Mouse (Mus musculus) cortical plate, adult 2 months (tissue): ENCODE data around the gene Ncdn.

Experiments
- CTCF ChIP-seq: fragments of 200-500 bp; IDR thresholded peaks from 2 replicates; pipeline ENCODE4 v1.5.1; 2011; ENCODE audit warnings: mild to moderate bottlenecking, control low read depth, low read length; ENCODE audit not compliant: insufficient read depth; ENCODE audit errors: extremely low read depth
- POLR2A ChIP-seq: fragments of 200-500 bp; IDR thresholded peaks from 2 replicates; pipeline ENCODE4 v1.6.1; 2011; ENCODE audit warnings: mild to moderate bottlenecking, low read length, control low read depth; ENCODE audit not compliant: insufficient read depth; ENCODE audit errors: extremely low read depth

DNA sequence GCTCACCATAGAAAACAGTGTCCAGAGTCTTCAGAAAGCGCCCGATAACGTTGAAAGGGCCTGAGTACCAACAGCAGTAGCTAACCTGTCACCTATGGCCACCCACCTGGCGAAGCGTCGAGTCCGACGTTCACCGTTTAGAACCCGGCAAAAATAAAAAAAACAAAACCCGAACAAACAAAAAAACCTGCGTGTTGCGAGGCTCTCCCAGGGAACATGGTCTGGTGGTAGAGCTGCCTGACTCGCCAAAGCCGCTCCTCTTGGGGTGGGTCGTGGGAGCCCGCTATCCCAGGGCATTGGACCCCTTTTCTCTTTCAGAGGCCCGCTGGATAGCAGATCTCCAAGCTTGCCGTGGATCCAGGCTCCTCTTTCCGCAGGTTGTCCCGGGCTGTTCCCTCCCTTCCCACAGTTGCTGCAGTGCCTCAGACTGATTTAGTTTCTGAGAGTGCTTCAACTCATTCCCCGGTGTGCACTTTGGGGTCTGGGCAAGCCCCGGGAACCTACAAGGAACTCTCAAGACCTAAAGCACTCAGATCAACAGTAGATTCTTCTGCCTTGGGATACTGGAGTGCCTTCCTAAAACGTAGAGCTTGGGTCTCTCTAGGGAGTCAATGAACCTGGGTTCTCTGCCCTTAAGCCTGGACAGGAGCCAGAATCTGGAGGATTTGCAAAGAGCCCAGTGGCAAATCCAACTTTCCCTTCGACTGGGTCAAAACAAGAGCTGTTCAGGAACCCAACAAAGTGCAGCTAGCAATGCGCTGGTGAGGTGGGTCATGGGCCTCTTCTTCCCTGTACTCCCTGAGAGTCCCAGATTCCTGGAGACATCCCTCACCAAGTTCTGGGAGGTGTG, 20.5 kb downstream of the Ncdn start:
- TF ChIP-seq CTCF (no peak), POLR2A (no peak)
